Mouse (Mus musculus): Measurements from ENCODE around the gene Tbc1d15.

Gene Tbc1d15

DNA sequence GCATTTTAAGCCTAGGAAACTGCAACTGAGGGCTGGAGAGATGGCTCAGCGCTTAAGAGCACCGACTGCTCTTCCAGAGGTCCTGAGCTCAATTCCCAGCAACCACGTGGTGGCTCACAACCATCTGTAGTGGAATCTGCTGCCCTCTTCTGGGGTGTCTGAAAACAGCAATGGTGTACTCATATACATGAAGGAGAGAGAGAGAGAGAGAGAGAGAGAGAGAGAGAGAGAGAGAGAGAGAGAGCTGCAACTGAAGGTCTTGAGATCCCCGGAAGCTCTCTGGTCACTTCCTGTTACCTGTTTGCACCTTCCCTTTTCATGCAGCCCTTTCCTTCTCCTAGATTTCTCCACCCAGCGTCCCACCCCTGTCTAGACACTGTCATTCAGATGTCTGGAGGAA is 91.0 kb downstream of the Tbc1d15 start:
- no peak for DNase-seq (ENCODE audit: low spot score in 2 of 2)

All from right cerebral cortex, postnatal 36 days (tissue).